Mouse (Mus musculus) hindbrain, embryonic 11.5 days (tissue): Measurements from ENCODE around the gene Srbd1. TPM values are rescaled to one million over a fixed set of nuclear protein-coding genes. Genes with fewer than 3 reads are reported as not detected.

Source experiments
- ATAC-seq: fragments of 200-750 bp; cut with Nextera tagmentation; 2 replicates; pipeline ENCODE4 v1.8.0; 2017; ENCODE audit warnings: mild to moderate bottlenecking, moderate TSS enrichment, moderate library complexity; ENCODE audit not compliant: low FRiP score
- DNase-seq: peaks from one replicate; pipeline ENCODE4 v3.0.0-alpha.2; 2015; ENCODE audit warnings: low spot score
- H3K27ac ChIP-seq: fragments of 300-500 bp; sonication (generic); 2 replicates; pipeline ENCODE4 v1.5.1; 2014; ENCODE audit warnings: mild to moderate bottlenecking, low read depth, low read length
- H3K27me3 ChIP-seq: fragments of 300-500 bp; sonication (generic); 2 replicates; pipeline ENCODE4 v1.6.1; 2014; ENCODE audit warnings: mild to moderate bottlenecking, low read length, moderate library complexity, mixed read lengths; ENCODE audit not compliant: control insufficient read depth, insufficient read depth
- H3K36me3 ChIP-seq: fragments of 300-500 bp; sonication (generic); 2 replicates; pipeline ENCODE4 v1.6.1; 2014; ENCODE audit warnings: mild to moderate bottlenecking, low read length, moderate library complexity, mixed read lengths; ENCODE audit not compliant: control insufficient read depth, insufficient read depth
- H3K4me1 ChIP-seq: fragments of 300-500 bp; sonication (generic); replicated peaks from 2 replicates; pipeline ENCODE4 v1.6.1; 2014; ENCODE audit warnings: low read length, mixed read lengths; ENCODE audit not compliant: control insufficient read depth, insufficient read depth
- H3K4me2 ChIP-seq: fragments of 300-500 bp; sonication (generic); replicated peaks from 2 replicates; pipeline ENCODE4 v1.6.1; 2014; ENCODE audit warnings: mild to moderate bottlenecking, low read depth, low read length
- H3K4me3 ChIP-seq: fragments of 300-500 bp; sonication (generic); 2 replicates; pipeline ENCODE4 v1.5.1; 2014; ENCODE audit warnings: low read depth, low read length
- H3K9ac ChIP-seq: fragments of 300-500 bp; sonication (generic); 2 replicates; pipeline ENCODE4 v1.6.1; 2014; ENCODE audit warnings: low read depth, low read length
- H3K9me3 ChIP-seq: fragments of 300-500 bp; sonication (generic); 2 replicates; pipeline ENCODE4 v1.6.1; 2016; ENCODE audit warnings: low read length; ENCODE audit not compliant: control insufficient read depth
- WGBS: fragments of 180-500 bp; shearing (Covaris S2); extraction: QIAGEN DNeasy Blood & Tissue Kit; methylation state at CpG from one replicate; pipeline ENCODE4 v1.1.7; 2014; 5-methylcytosine and 5-hydroxymethylcytosine counted together
- polyA plus RNA-seq: library from polyadenylated mRNA; unstranded; fragments of >200 nt; fragmentation: Nextera tagmentation; extraction: Ambion mirVana; gene quantifications from 2 replicates; pipeline ENCODE4 v1.2.1, GENCODE M21; 2014

Gene Srbd1
- polyA plus RNA-seq, 1 experiment from 2014 or later = 12.6 TPM

DNA sequence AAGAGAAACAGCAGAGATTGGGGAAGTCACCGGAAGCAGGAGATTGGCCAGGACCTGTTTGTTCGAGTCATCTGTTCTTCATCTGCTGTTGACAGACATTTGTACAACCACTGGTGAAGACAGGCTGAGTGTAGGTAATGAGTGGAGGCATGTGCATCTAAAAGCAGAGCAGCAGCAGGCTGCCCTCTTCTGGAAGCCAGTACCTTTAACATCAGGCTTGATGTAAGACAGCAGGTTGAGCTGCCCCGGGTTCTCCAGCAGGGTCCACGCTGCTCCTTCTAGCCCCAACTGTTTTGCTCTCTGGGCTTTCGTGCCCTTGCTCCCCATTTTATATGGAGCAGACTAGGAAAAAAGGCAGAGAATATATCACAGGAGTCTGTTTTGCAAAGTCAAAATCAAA is 19.1 kb downstream of the Srbd1 start:
- DNase-seq = no peak

DNA sequence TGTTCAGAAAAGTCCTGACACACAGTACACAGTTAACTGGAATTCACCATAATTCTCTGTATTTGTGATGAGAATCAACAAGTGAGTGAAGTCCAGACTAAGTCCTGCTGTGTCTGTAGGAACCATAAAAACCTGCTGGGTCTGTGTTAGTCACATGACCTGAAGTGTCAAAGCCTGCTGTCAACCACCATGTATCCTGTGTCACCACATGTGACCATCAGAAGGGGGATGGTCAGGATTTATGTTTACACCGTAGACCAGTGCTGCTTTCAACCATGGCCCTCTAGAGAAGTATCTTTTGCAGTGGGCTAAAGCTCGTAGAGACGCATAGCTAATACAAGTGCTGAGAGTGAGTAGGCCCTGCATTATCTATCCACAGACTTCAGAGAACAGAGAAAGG is 21.8 kb downstream of the Srbd1 start:
- H3K36me3 ChIP-seq = no peaks in the 10 kb centered on the region
- no peaks in the 10 kb centered on the region for H3K27me3 ChIP-seq
- DNase-seq (no peak), ATAC-seq (no peak)
- no peak overlapping the region for H3K4me3 ChIP-seq
- 86% methylated on average over 3 of the region's 3 CpGs for WGBS
- no peak overlapping the region for H3K9ac ChIP-seq
- no peaks in the 10 kb centered on the region for H3K9me3 ChIP-seq
- no peak overlapping the region for H3K27ac ChIP-seq
- no peak overlapping the region for H3K4me2 ChIP-seq
- H3K4me1 ChIP-seq = no peaks in the 10 kb centered on the region

More for the DNA sequence above, 19.1 kb downstream of the Srbd1 start:
- 82% methylated on average over 5 of the region's 5 CpGs for WGBS
- no peak for ATAC-seq
- no peaks in the 10 kb centered on the region for H3K9me3 ChIP-seq
- no peaks in the 10 kb centered on the region for H3K4me1 ChIP-seq
- no peak overlapping the region for H3K4me2 ChIP-seq
- H3K4me3 ChIP-seq = no peak overlapping the region
- H3K27ac ChIP-seq = no peak overlapping the region
- no peak overlapping the region for H3K9ac ChIP-seq
- H3K36me3 ChIP-seq = 0 out of 2 replicates have a peak, but pooled peaks cover 2% of the 10 kb centered on the region
- H3K27me3 ChIP-seq = no peaks in the 10 kb centered on the region

DNA sequence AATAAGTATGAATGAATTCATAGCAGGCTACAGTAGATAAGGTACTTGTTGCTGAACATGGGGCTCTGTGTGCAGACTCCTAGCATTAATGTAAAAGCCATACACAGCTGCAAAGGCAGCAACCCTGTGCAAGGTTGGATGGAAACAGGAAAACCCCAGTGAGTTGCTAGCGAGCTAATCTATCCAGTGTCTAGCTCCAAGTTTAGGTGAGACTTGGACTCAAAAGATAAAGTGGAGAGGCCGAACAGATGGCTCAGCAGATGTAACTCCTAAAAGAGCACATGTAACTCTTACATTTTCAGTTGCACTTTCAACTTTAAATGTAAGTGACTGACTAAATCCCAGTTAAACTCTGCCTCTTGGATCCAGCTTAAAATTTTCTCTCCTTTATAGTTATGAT is 48.1 kb downstream of the Srbd1 start:
- Histone ChIP-seq H3K9ac (no peak overlapping the region), H3K27me3 (no peaks in the 10 kb centered on the region), H3K27ac (no peak overlapping the region), H3K4me2 (no peak overlapping the region), H3K36me3 (no peaks in the 10 kb centered on the region), H3K4me1 (no peaks in the 10 kb centered on the region), H3K4me3 (no peak overlapping the region), H3K9me3 (no peaks in the 10 kb centered on the region)
- no peak for DNase-seq
- ATAC-seq = no peak
- 86% methylated on average over 2 of the region's 2 CpGs for WGBS

GRCm38 (mm10) chr17:86093124-86093523 is 51.9 kb downstream of the Srbd1 start:
- no peak overlapping the region for H3K27ac ChIP-seq
- no peaks in the 10 kb centered on the region for H3K9me3 ChIP-seq
- DNase-seq (no peak), ATAC-seq (no peak)
- H3K27me3 ChIP-seq = no peaks in the 10 kb centered on the region
- H3K4me2 ChIP-seq = no peak overlapping the region
- H3K36me3 ChIP-seq = no peaks in the 10 kb centered on the region
- no peaks in the 10 kb centered on the region for H3K4me1 ChIP-seq
- WGBS = 91% methylated on average over 1 of the region's 1 CpGs
- no peak overlapping the region for H3K9ac ChIP-seq
- H3K4me3 ChIP-seq = no peak overlapping the region

DNA sequence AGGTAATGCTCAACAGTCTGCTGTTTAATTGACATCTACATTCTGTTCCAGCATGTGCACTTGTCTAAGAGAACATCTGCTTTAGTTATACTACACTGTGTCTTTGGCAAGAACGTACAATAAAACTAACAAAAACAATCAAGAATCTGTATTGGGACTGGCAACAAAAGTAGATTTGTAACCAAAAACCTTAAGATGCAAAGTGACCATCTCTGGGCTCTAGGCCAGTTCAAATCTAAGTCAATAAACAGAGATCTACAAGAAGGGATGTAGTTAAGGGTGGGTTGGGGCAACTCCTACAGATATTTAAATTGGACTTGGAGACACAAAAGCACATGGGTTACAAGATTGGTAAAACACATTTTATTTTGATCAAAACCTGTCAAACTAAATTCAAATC is 53.3 kb downstream of the Srbd1 start:
- no peaks in the 10 kb centered on the region for H3K9me3 ChIP-seq
- no peak for ATAC-seq
- no peak overlapping the region for H3K27ac ChIP-seq
- no peaks in the 10 kb centered on the region for H3K27me3 ChIP-seq
- 75% methylated on average over 1 of the region's 1 CpGs for WGBS
- H3K9ac ChIP-seq = no peak overlapping the region
- DNase-seq = no peak
- H3K4me3 ChIP-seq = no peak overlapping the region
- H3K4me2 ChIP-seq = no peak overlapping the region
- no peaks in the 10 kb centered on the region for H3K36me3 ChIP-seq
- no peaks in the 10 kb centered on the region for H3K4me1 ChIP-seq

DNA sequence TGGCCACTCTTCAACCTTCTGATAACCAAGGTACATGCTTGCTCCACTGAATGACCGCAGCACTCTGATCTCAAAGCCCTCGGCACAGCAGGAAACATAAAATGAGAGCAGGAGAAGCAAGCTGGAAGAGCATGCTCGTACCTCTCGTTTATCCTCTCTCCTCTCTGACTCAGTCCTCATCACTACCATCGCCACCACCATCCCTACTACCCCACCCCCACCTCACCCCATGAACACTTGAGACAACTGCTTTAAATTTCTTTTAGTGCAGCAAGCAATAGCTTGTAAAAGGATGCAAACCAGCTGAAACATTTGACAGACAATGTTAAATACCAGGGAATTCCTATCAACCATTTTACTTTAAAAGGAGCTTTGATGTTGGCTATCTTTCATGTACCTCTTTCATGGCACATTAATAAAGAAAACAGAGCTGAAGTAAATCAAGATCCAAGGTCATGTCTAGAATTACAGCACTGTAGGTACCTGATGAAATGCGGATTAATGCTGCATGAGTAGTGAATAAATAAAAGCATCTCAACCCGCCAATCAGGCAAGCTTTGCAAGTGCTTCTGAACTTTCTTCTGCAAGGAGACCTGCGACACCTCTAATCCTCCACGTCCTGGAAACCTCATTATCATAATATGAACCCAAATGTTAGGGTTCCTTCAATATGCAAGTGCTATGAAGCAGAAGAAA is 54.9 kb downstream of the Srbd1 start:
- no peak overlapping the region for H3K4me2 ChIP-seq
- H3K4me3 ChIP-seq = no peak overlapping the region
- H3K9me3 ChIP-seq = no peaks in the 10 kb centered on the region
- no peak overlapping the region for H3K9ac ChIP-seq
- no peaks in the 10 kb centered on the region for H3K4me1 ChIP-seq
- ATAC-seq (no peak), DNase-seq (no peak)
- H3K27me3 ChIP-seq = no peaks in the 10 kb centered on the region
- 65% methylated on average over 9 of the region's 9 CpGs for WGBS
- H3K27ac ChIP-seq = no peak overlapping the region
- no peaks in the 10 kb centered on the region for H3K36me3 ChIP-seq

DNA sequence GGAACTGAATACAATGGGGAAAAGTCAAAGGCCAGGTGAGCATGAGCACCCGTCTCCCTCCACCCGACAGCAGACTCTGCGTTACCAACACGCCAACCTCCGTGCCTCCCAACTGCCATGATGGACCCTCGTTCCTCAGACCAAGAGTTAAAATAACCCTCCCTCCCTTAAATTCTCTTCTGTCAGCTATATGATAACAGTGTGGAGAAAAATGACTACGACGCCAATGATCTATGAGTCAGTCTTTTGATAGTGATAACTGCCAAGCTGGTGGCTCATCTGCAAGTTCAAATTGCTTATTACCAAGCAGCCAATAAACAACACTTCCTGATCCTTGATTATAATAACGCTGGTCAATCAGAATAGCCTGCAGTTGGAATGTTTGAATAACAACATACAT is 57.1 kb downstream of the Srbd1 start:
- H3K4me3 ChIP-seq = no peak overlapping the region
- no peaks in the 10 kb centered on the region for H3K36me3 ChIP-seq
- DNase-seq (no peak), ATAC-seq (no peak)
- no peak overlapping the region for H3K27ac ChIP-seq
- no peak overlapping the region for H3K4me2 ChIP-seq
- no peak overlapping the region for H3K9ac ChIP-seq
- no peaks in the 10 kb centered on the region for H3K27me3 ChIP-seq
- H3K4me1 ChIP-seq = no peaks in the 10 kb centered on the region
- H3K9me3 ChIP-seq = no peaks in the 10 kb centered on the region
- WGBS = 91% methylated on average over 9 of the region's 9 CpGs

- ATAC-seq = no peak
- H3K4me1 ChIP-seq = no peaks in the 10 kb centered on the region
- 88% methylated on average over 4 of the region's 4 CpGs for WGBS
- H3K9me3 ChIP-seq = no peaks in the 10 kb centered on the region
- H3K4me3 ChIP-seq = no peak overlapping the region
- no peaks in the 10 kb centered on the region for H3K27me3 ChIP-seq
- H3K9ac ChIP-seq = no peak overlapping the region
- H3K27ac ChIP-seq = no peak overlapping the region
- no peaks in the 10 kb centered on the region for H3K36me3 ChIP-seq
- no peak for DNase-seq
- no peak overlapping the region for H3K4me2 ChIP-seq
Measured at GRCm38 (mm10) chr17:86086191-86086590, 58.8 kb downstream of the Srbd1 start.

GRCm38 (mm10) chr17:86083207-86083606 is 61.8 kb downstream of the Srbd1 start:
- Histone ChIP-seq H3K4me2 (no peak overlapping the region), H3K9me3 (no peaks in the 10 kb centered on the region), H3K4me1 (no peaks in the 10 kb centered on the region), H3K9ac (no peak overlapping the region), H3K27ac (no peak overlapping the region), H3K27me3 (no peaks in the 10 kb centered on the region), H3K4me3 (no peak overlapping the region), H3K36me3 (no peaks in the 10 kb centered on the region)
- no peak for ATAC-seq
- WGBS = 89% methylated on average over 7 of the region's 7 CpGs
- DNase-seq = no peak
